Mouse (Mus musculus): ENCODE data around the gene Gfm1. TPM values are rescaled to one million over a fixed set of nuclear protein-coding genes. Genes with fewer than 3 reads are reported as not detected.

Gfm1 gene
- polyA plus RNA-seq, 1 experiment, result 41.4 TPM

DNA sequence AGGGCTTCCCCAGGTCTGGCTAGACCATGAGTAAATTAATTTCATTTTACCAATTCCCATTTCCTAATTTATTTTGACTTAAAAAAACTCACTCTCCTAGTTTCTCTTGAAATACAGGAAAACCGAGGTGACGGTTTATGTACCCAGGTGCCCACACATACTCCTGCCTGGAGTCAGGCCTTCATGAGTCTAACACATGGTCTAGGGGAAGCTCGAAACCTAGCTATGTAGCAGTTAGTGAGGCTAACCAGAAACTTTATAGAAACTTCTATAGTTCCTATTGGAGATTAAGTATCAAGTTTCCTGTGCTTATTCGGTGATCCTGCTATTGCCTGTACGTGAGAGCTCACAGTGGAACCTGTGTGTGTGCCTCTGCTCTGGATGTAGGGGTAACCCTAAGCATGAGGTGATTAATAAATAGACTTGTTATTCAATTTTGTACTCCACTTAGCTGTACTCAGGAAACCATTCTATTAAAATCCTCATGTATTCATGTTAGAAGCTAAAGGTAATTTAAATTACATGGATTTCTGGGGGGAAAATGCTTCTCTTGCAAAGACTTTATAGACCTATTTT, 90.8 kb downstream of the Gfm1 start:
- no peak overlapping the region for H3ac ChIP-seq (ENCODE audit: control insufficient read depth, insufficient read length, low read depth)
- peaks cover 17% of the 10 kb centered on the region for H3K27me3 ChIP-seq (ENCODE audit: control insufficient read depth, insufficient read depth, insufficient read length)
- H3K79me3 ChIP-seq (ENCODE audit: low read depth), result no peaks in the 10 kb centered on the region
- TF ChIP-seq FOSL1 (IDR thresholded peaks at IDR 0.05; ENCODE audit: insufficient read depth, low read length, poor library complexity, severe bottlenecking) (no peak), USF1 (IDR thresholded peaks at IDR 0.05; ENCODE audit: low read depth) (no peak), MYOG (IDR thresholded peaks at IDR 0.05; ENCODE audit: control insufficient read depth, extremely low read depth, insufficient read length) (no peak), CTCF (IDR thresholded peaks at IDR 0.05; ENCODE audit: control insufficient read depth, insufficient read depth, insufficient read length) (no peak), MAX (IDR thresholded peaks at IDR 0.05) (no peak), CEBPB (IDR thresholded peaks at IDR 0.05; ENCODE audit: low read depth) (no peak), MYOD1 (IDR thresholded peaks at IDR 0.05; ENCODE audit: control insufficient read depth, insufficient read length, low read depth) (no peak)
- no peak overlapping the region for H3K4me3 ChIP-seq (ENCODE audit: insufficient read depth, poor library complexity, severe bottlenecking)
- H3K79me2 ChIP-seq (ENCODE audit: control insufficient read depth, insufficient read depth), result no peaks in the 10 kb centered on the region
- no peaks in the 10 kb centered on the region for H3K36me3 ChIP-seq (ENCODE audit: control insufficient read depth, insufficient read depth)

- no peaks in the 10 kb centered on the region for H3K79me3 ChIP-seq (ENCODE audit: low read depth)
- no peak overlapping the region for H3ac ChIP-seq (ENCODE audit: control insufficient read depth, insufficient read length, low read depth)
- peaks cover 13% of the 10 kb centered on the region for H3K27me3 ChIP-seq (ENCODE audit: control insufficient read depth, insufficient read depth, insufficient read length)
- H3K4me3 ChIP-seq (ENCODE audit: insufficient read depth, poor library complexity, severe bottlenecking), result no peak overlapping the region
- no peaks in the 10 kb centered on the region for H3K36me3 ChIP-seq (ENCODE audit: control insufficient read depth, insufficient read depth)
- no peaks in the 10 kb centered on the region for H3K79me2 ChIP-seq (ENCODE audit: control insufficient read depth, insufficient read depth)
- no peak for TF ChIP-seq FOSL1 (IDR thresholded peaks at IDR 0.05; ENCODE audit: insufficient read depth, low read length, poor library complexity, severe bottlenecking)
- no peak for TF ChIP-seq MAX (IDR thresholded peaks at IDR 0.05)
- no peak for TF ChIP-seq CEBPB (IDR thresholded peaks at IDR 0.05; ENCODE audit: low read depth)
- TF ChIP-seq MYOG (IDR thresholded peaks at IDR 0.05; ENCODE audit: control insufficient read depth, extremely low read depth, insufficient read length), result no peak
- TF ChIP-seq USF1 (IDR thresholded peaks at IDR 0.05; ENCODE audit: low read depth), result no peak
- no peak for TF ChIP-seq MYOD1 (IDR thresholded peaks at IDR 0.05; ENCODE audit: control insufficient read depth, insufficient read length, low read depth)
- TF ChIP-seq CTCF (IDR thresholded peaks at IDR 0.05; ENCODE audit: control insufficient read depth, insufficient read depth, insufficient read length), result no peak
Observed at GRCm38 (mm10) chr3:67522709-67523108, 92.8 kb downstream of the Gfm1 start.

GRCm38 (mm10) chr3:67524768-67525167, 94.9 kb downstream of the Gfm1 start:
- Histone ChIP-seq H3K27me3 (ENCODE audit: control insufficient read depth, insufficient read depth, insufficient read length) (peaks cover 15% of the 10 kb centered on the region), H3K79me3 (ENCODE audit: low read depth) (no peaks in the 10 kb centered on the region), H3K36me3 (ENCODE audit: control insufficient read depth, insufficient read depth) (no peaks in the 10 kb centered on the region), H3ac (ENCODE audit: control insufficient read depth, insufficient read length, low read depth) (no peak overlapping the region), H3K4me3 (ENCODE audit: insufficient read depth, poor library complexity, severe bottlenecking) (no peak overlapping the region), H3K79me2 (ENCODE audit: control insufficient read depth, insufficient read depth) (no peaks in the 10 kb centered on the region)
- no peak for TF ChIP-seq FOSL1 (IDR thresholded peaks at IDR 0.05; ENCODE audit: insufficient read depth, low read length, poor library complexity, severe bottlenecking)
- TF ChIP-seq MYOD1 (IDR thresholded peaks at IDR 0.05; ENCODE audit: control insufficient read depth, insufficient read length, low read depth), result no peak
- no peak for TF ChIP-seq CEBPB (IDR thresholded peaks at IDR 0.05; ENCODE audit: low read depth)
- no peak for TF ChIP-seq MAX (IDR thresholded peaks at IDR 0.05)
- TF ChIP-seq CTCF (IDR thresholded peaks at IDR 0.05; ENCODE audit: control insufficient read depth, insufficient read depth, insufficient read length), result no peak
- no peak for TF ChIP-seq MYOG (IDR thresholded peaks at IDR 0.05; ENCODE audit: control insufficient read depth, extremely low read depth, insufficient read length)
- no peak for TF ChIP-seq USF1 (IDR thresholded peaks at IDR 0.05; ENCODE audit: low read depth)

Other genes starting within 250 kb of the Gfm1 start
- gene Mlf1, start 56.0 kb upstream of the Gfm1 start, polyA plus RNA-seq (2012; fragmentation: generic; extraction: Trizol), result 2.2 TPM
- gene Gm17402, start 54.9 kb upstream of the Gfm1 start, polyA plus RNA-seq (2012; fragmentation: generic; extraction: Trizol), result not detected
- 17.2 TPM for gene Lxn, start 33.8 kb downstream of the Gfm1 start, polyA plus RNA-seq (2012; fragmentation: generic; extraction: Trizol)
- gene Rarres1, start 85.4 kb downstream of the Gfm1 start, polyA plus RNA-seq (2012; fragmentation: generic; extraction: Trizol), result not detected
- gene Mfsd1, start 152.6 kb downstream of the Gfm1 start, polyA plus RNA-seq (2012; fragmentation: generic; extraction: Trizol), result 53.6 TPM

Measured in C2C12 (cell line).